Mouse (Mus musculus) granulocyte monocyte progenitor cell, adult 5-6 weeks (primary cell): Measurements from ENCODE around the gene Tbc1d24. TPM values are rescaled to one million over a fixed set of nuclear protein-coding genes. Genes with fewer than 3 reads are reported as not detected.
A peak's percentile ranks its signal among the peaks of the same experiment; 100 is the strongest.

Experiments
- ATAC-seq: replicated peaks from 2 replicates; pipeline ENCODE4 v1.8.0; 2016; ENCODE audit warnings: mild to moderate bottlenecking, moderate TSS enrichment, inconsistent platforms; ENCODE audit not compliant: poor library complexity, severe bottlenecking
- total RNA-seq, 2 experiments: library from RNA; stranded (forward) in 1 of 2; stranded (reverse) in 1 of 2; fragments of 200-712, 200-1000 nt in 1 of 2; fragments of >200 nt in 1 of 2; fragmentation: Nextera tagmentation in 1 of 2; gene quantifications; 2 replicates each; pipeline ENCODE4 v1.2.3; 2014 to 2017

Gene Tbc1d24
- total RNA-seq (2014; fragmentation: Nextera tagmentation): 12.4 and 27.9 TPM in 2 replicates
- total RNA-seq (2017): 4.8 and 6.4 TPM in 2 replicates

DNA sequence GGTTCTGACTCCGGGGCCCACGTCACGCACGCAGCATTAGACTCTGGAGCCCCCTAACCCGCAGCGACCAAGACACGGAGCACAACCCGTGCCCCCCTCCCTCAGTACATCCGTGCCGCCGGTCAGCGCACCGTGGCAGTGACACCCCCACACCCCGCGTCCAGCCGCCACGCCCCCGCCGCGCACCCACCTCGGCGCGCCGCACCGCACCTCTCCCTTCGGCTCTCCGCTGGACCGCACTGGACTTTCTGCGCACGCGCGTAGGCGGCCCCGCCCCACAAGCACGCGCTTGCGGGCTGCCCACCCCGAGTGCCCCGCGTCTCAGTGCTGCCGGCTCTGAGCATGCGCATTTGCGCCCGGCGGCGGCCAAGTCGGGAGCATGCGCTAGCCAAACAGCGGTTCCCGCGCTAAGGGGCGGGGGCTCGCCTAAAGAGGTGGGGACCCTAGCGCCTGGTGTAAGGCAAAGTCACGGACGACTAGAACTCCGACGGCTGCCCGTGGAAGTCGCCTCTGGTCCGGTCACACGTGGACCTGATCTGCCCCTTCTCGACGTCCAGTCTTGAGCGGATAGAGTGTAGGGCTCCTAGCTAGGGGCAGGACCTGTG lies at the start of gene Tbc1d24:
Gene Tbc1d24 (minus strand): TSS at position 279 of the 605 bp plus-strand sequence.
- peak; percentile 59 for ATAC-seq

DNA sequence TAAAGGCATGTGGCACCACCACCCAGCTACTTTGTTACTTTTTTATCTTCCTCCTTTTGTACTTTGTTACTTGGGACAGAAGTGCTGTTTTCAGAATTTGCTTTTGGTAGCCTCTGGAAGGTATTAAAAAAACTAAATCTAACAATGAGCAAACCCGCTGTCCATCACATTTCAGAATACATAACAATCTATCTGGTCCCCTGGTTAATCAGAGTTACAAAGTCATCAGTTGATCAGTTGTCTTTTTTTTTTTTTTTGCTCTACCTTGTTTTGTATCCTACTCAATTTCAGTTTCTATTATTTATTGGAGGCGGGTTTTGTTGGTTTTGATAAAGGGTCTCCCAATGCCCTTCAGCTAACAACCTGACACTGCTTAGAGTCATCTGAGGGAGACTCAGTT lies 47.0 kb upstream of the Tbc1d24 start:
- no peak for ATAC-seq

DNA sequence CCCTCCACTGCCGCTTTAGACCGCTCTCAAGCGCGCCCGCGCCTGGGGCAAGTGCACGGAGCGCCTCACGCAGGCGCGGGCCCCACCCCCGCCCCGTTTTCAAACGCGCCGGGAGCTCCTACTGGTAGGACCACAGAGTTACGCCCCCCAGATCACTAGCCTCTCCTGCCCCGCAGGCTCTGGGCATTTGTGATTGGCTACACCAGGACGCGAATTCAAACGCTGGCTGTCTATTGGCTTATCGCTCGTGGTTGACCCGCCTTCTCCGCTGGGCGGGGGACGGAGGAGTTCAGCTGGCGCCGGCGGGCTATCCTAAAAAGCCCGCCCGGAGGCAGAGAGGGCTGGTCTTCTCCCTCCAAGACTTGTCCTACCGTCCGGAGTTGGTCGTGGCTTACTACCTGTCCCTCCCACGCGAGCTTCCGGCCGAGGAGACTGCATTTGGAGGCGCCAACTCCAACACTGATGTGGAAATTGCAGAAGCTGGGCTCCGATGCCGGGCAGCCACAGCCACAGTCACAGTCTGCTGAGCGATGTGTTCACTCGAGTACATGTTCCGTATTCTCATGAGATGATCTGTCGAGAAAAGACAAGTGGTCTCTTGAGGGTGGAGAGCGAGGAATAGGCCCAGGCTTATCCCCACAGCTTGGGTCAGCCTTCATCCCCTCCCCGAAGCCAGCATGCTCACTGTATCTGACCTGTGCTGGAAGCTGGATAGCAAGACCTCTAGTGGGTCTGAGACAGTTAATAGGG lies 46.1 kb upstream of the Tbc1d24 start, which contains the start of gene Ccnf:
Gene Ccnf (minus strand): TSS at position 165 of the 750 bp plus-strand sequence.
- ATAC-seq: peak; percentile 97

DNA sequence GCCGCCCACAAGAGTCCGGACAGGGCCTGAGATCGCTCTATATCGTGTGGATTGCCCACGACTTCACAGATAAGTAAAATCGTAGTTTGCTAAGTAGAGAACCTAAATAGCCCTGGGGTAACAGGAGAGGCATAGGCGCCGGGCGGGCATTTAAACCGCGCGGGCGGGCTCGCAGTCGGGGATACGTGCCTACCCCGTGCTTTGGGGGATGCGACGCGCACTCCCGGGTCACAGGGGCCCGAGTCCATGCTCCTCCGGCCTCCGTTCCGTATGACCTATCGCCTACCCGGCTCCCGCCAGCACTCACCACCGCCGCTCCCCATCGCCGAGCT lies 45.6 kb upstream of the Tbc1d24 start:
- no peak for ATAC-seq

DNA sequence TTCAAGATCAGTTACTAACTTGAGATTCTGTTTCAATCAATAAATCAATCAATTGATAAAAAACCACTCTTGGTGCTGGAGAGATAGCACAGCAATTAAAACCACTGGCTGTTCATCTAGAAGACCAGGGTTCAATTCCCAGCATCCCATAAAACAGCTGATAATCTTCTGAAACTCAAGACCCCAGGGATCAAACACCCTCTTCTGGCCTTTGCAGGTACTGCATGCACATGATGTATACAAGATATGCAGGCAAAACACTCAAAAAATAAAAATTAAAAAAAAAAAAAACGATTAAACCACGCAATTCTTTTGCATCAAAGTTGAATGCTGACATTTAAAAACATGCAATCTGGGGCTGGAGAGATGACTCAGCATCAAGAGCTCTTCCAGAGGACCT lies 43.3 kb upstream of the Tbc1d24 start:
- no peak for ATAC-seq

DNA sequence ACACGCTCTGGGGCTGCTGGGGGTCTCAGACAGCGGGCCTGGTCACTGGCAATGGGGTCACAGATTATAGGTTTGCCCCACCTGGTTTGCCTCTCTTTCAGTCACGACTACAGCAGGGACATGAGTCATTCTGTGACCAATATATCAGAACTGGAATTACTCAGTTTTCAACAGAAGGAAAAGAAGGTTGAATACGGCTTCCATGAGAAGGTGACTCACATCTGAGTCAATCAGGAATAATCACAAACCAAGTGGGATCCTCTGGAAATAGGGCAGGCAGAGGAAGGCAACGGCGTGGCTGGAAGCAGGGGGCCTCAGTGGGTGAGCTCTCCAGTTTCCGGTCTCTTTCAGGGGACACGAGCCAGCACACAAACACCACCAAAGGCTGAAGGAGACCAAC lies 38.7 kb upstream of the Tbc1d24 start:
- ATAC-seq: no peak

DNA sequence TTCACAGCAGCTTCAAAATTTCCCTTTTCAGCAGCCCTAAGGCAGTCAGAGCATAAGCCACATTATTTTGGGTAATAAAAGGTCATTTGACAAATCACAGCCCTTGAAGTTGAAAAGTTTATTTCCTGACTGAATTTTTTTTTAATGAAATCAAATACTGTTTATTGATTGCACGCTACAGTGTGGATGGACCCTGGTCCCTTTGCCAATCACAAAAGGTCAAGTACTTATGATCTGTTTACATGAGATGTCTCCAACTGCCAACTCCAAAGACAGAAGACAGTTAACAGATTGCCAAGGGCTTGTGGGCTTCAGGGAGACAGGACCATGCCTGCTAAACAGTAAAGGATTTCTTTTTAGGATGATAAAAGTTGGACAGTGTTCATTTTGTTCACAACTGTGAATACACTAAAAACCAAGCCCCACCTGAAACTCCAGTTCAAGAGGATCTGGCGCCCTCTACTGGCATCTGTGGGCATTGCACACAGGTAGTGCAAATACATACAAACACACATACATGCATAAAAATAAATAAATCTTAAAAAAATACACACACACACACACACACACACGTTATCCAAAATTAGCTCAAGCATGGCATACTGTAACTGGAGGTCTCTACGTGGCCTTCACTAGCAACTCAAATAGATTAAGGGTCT lies 38.1 kb upstream of the Tbc1d24 start:
- ATAC-seq: no peak

DNA sequence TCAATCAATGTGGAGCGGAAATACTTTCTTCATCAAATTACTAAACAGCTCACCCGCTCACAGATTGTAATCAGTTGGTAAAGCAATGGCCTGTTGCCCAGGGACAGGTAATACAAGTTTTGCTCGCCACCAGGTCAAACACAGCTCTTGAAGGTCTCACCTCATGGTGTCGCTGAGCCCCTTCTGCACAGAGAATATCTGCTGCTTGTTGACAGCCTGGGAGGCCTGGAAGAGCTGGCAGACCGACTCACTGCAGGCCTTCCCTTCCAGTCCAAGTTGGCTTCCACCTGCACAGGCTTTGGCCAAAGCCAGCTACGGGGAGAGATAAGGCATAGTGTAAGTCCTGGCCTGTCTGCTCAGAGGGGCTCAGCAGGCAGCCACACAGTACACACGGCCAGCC lies 31.6 kb upstream of the Tbc1d24 start:
- ATAC-seq: no peak

DNA sequence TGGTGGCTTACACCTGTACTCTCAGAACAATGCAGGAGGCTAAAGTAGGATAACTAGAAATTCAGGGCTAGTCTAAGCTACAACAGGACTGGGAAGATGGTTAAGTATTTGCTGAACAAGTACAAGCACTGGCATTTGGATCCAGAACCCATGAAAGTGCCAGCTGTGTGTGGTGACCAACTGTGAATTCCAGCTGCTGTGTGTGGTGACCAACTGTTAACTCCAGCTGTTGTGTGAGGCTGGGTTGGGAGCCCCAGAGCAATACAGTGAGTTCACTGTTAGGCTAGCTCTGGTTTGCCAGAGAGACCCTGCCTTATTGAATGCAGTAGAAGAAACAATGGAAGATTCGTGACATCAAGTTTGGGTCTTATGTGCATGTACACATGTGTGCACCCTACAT lies 31.1 kb upstream of the Tbc1d24 start:
- ATAC-seq: no peak

DNA sequence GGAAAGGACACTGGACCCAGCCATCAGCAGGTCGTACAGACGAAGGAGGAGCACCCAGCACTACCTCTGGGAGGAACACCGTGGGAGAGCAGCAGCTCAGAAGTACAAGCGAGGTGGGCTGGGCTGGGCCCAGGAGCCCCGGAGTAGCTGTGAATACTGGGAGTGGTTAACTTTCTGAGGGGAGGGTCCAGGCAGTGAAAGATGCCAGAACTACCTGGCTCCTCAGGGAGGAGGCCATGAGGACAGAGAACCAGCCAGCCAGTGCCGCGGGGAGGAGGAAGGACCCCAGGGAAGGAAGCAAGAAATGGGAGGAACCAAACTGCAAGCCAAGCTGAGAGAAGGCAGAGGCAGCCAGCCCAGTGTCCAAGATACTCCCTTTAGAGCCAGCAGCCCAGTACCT lies 22.6 kb upstream of the Tbc1d24 start:
- ATAC-seq: no peak

DNA sequence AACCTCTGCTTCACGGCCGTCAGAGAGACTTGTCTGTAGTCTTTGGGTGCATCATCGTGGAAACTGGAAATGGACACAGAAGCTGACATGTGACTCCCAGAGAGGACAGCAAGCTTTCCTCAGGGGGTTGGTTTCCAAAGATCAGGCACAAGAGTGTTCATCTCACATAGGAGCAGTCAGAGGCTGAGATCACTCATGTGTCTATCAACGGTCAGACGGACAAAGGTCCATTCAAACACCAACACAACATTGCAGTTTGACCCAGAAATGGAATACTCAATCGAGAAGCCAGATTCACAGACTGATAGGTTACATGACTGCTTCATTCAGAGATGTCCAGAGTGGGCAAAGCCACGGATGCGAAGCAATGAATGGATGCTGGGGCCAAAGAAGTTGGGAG lies 21.4 kb upstream of the Tbc1d24 start:
- ATAC-seq: no peak

DNA sequence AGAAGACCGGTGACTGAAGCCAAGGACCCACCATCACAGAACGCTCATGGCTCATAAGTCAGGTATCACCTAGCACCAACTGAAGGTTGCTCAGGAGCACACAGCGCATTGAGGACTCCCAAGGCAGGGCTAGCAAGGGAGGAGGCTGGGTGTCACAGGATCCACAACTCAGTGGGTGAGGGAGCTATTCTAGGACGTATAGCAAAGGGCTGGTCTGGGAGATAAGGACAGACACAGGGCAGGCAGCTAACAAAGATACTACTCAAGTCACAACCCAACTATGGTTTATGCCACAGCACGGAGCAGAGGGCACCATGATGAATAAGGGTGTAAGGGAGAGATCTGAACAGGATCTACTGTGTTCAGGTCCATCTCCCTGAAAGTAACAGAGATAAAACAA lies 20.5 kb upstream of the Tbc1d24 start:
- ATAC-seq: no peak

DNA sequence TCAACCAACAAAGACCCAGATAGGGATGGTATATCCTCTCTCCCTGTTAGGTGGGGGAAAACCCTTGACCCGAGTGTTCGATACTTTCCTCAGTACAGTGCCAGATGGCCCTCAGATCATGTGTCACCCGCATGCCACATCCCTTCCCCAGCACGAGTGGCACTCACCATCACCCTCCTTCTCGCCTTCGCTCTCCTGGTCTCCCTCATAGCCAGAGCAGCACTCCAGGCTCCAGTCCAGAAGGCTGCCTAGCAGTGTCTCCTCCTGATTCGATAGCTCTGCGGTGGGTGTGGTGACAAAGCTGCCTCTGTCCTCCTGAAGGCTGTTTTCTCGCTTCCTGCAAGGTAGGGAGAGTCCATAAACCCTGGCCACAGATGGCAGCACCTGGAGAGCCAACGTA lies 19.4 kb upstream of the Tbc1d24 start:
- no peak for ATAC-seq

DNA sequence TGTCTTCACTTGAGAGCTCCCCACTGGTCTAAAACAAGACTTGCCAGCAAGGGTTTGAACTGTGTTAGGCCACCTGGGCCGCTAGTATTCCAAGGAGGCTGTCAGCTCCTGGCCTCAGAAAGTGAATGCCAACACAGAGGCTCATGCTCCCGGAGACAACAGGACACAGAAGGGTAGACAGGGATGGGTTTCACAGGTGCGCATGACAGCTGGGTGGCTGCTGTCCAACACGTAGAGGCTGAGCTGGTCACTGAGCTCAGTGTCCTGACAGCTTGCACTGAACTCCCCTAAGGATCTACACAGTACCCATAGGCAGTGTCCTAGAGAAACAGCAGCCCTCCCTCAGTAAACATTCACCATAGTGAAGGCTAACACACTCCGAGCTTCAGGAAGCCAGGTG lies 18.2 kb upstream of the Tbc1d24 start:
- ATAC-seq: no peak

DNA sequence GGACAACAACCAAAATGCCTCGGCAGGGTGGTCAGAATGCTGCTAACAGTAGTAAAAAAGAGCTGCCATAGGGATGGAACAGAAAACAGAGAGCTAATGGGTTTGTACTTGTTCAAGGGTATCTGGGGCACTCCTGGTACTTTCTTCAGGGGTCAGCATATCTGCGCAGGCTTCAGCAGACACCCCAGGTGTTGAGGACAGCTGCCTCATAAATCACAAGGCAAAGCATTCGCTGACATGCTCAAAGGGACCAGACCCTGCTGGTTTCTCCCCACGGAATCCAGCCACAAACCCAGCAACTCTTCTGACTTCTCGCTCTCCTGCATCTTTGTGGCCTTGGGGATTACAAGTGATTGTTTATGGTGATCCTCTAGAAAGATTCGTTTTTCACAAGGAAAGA lies 17.3 kb upstream of the Tbc1d24 start:
- ATAC-seq: no peak

DNA sequence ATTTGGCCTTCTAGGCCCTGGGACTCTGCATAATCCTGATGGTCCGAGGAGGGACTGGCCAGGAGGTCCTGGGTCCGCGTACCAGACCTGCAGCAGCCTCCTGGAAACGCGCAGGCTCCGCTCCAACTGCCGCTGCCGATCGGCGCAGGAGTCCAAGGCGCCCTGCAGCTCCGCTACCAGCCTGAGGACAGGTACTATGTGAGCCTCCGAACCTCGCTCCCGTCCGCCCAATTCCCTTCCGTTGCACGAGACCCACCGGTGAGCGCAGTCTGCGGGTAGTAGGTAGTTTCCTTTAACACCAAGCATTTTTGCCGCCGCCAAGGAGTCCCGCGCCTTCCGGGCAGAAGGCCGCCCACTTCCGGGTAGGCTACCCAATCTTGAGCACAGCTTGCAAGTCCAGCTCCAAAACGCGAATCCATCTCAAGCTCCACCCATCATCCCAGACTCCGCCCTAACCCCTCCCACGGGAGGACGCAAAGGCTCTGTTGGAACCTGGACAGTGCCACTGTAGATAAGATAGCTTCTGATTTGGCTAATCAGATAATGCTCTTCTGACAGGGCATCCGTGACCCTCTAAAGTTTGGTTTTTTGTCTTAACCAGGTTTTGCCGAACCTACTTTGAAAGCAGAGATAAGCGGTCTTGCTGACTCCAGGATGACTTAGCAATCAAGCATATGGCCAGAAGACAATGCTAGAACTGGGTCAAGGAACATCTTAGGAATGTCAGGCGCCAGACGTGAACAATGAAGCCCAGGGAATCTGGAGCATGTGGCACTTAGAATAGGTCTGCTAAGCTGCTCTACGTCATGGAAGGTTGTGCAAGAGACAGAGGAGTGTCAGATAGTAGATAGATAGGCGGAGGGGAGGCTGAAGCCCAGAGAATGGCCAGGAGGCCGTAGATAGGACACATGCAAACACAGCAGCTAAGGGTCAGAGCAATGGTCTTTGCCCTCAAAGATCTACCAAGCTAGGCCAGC lies 15.4 kb upstream of the Tbc1d24 start, which contains the start of gene Tedc2:
Gene Tedc2 (minus strand): TSS at position 417 of the 977 bp plus-strand sequence.
- peak; percentile 93 for ATAC-seq

DNA sequence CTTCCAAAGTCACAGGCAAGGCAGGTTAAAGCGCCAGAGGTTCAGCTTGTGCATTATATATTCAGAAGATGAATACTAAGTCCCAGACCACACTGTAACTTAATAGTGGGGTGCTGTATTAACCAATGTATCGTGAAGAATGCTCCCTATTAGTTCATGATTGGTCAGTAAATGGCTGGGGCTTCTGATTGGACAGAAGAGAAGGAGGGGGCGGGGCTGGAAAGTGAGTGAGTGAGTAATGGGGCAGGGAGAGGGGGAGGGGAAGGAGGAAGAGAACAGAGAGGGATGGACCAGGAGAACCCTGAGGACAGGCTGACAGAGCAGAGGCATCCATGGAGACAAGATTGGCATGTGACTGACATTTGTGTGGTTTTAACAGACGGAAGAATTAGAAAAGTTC lies 11.5 kb upstream of the Tbc1d24 start:
- ATAC-seq: no peak

DNA sequence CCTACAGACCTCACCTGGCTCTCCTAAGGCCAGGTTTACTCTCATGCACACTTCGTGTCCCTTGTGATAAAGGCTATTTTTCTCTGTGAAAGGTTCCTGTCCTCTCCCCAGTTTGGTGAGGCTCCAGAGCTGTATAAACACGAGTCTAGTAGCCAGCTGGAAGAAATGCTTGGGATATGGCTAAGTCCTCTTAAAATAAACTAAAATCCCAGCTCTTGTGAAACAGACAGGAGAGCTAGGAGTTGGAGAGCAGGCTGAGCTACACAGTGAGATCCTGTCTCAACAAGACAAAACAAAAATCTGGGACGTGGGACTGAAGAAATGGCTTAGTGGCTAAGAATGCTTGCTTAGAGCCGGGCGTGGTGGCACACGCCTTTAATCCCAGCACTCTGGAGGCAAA lies 7.8 kb upstream of the Tbc1d24 start:
- ATAC-seq: no peak

DNA sequence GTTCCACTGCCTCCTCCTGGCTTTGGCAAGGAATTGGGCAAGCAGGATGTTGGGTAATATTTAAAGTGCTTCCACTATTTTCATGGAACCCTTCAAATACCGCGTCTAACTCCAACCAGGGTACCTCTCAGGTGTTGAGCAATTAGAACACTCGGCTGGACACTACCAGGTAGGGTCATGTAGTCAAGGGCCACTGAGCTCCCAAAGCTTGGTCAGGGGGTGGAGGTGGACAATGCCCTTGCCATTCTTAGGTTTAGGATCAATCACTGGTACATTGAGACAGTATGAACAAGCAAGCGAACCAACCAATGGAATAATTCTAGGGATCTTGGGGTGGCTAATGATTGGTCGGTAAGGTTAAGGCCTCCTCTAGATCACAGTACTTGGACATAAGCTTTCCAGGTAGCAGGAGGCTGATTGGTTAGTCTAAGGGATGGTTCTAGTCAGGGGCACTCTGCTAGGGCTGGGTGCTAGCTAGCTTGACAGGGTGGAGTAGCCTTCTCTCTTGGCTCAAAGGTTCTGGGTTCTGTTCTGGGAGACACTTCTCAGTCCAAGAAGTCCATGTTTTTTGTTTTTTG lies 7.2 kb upstream of the Tbc1d24 start:
- ATAC-seq: 0 out of 2 replicates have a peak, but pooled peaks have one; percentile 4
